Mouse (Mus musculus): ENCODE measurements at regions not wholly inside any gene's neighbourhood (a gene's known extent, or its start where the extent isn't known, plus 50 kb on each side); places are given as distances from the start of the nearest gene placed in this dataset.

- TF ChIP-seq CHD2 (IDR thresholded peaks at IDR 0.05; ENCODE audit: low read depth, low read length) (no peak), HCFC1 (IDR thresholded peaks at IDR 0.05; ENCODE audit: borderline replicate concordance, insufficient read depth, low read length) (no peak), MAFK (IDR thresholded peaks at IDR 0.05; ENCODE audit: insufficient read depth, low read depth, low read length) (no peak), ZNF384 (IDR thresholded peaks at IDR 0.05; ENCODE audit: low read depth, low read length) (no peak), ZC3H11A (IDR thresholded peaks at IDR 0.05; ENCODE audit: borderline replicate concordance, low read depth, low read length) (no peak)
Observed at GRCm38 (mm10) chr13:60123964-60124363, 53.2 kb downstream of the Gas1 start.
